Mouse (Mus musculus) heart, embryonic 13.5 days (tissue): ENCODE data around the gene Guca1b. TPM values are rescaled to one million over a fixed set of nuclear protein-coding genes. Genes with fewer than 3 reads are reported as not detected.

Experiments used
- ATAC-seq: fragments of 200-750 bp; cut with Nextera tagmentation; 2 replicates; pipeline ENCODE4 v1.8.0; 2017; ENCODE audit warnings: moderate TSS enrichment; ENCODE audit not compliant: insufficient number of reproducible peaks, low FRiP score, low TSS enrichment; ENCODE audit errors: extremely low read depth
- H3K27ac ChIP-seq: fragments of 300-500 bp; sonication (generic); replicated peaks from 2 replicates; pipeline ENCODE4 v1.5.1; 2015; ENCODE audit warnings: moderate library complexity, mild to moderate bottlenecking, inconsistent platforms
- H3K27me3 ChIP-seq: fragments of 300-500 bp; sonication (generic); replicated peaks from 2 replicates; pipeline ENCODE4 v1.6.1; 2015; ENCODE audit warnings: mild to moderate bottlenecking, inconsistent platforms
- H3K36me3 ChIP-seq: fragments of 300-500 bp; sonication (generic); 2 replicates; pipeline ENCODE4 v1.6.1; 2015; ENCODE audit warnings: mild to moderate bottlenecking, inconsistent platforms
- H3K4me1 ChIP-seq: fragments of 300-500 bp; sonication (generic); 2 replicates; pipeline ENCODE4 v1.6.1; 2015; ENCODE audit warnings: inconsistent platforms
- H3K4me2 ChIP-seq: fragments of 300-500 bp; sonication (generic); 2 replicates; pipeline ENCODE4 v1.6.1; 2015; ENCODE audit warnings: inconsistent platforms, mild to moderate bottlenecking, moderate library complexity
- H3K4me3 ChIP-seq: fragments of 300-500 bp; sonication (generic); 2 replicates; pipeline ENCODE4 v1.5.1; 2015; ENCODE audit warnings: moderate library complexity, mild to moderate bottlenecking, inconsistent platforms
- H3K9ac ChIP-seq: fragments of 300-500 bp; sonication (generic); 2 replicates; pipeline ENCODE4 v1.6.1; 2015; ENCODE audit warnings: inconsistent platforms, mild to moderate bottlenecking, moderate library complexity
- H3K9me3 ChIP-seq: fragments of 300-500 bp; sonication (generic); 2 replicates; pipeline ENCODE4 v1.6.1; 2016; ENCODE audit warnings: inconsistent platforms
- WGBS: fragments of 180-500 bp; shearing (Covaris S2); methylation state at CpG from one replicate; pipeline ENCODE4 v1.1.7; 2015; ENCODE audit warnings: mixed read lengths; 5-methylcytosine and 5-hydroxymethylcytosine counted together
- polyA plus RNA-seq: library from polyadenylated mRNA; unstranded; fragments of >200 nt; fragmentation: Nextera tagmentation; extraction: Ambion mirVana; gene quantifications from 2 replicates; pipeline ENCODE4 v1.2.1, GENCODE M21; 2015

The Guca1b gene
- polyA plus RNA-seq, result 1.2 and 1.4 TPM in 2 replicates

GRCm38 (mm10) chr17:47385145-47385544 lies at the start of gene Guca1b:
TSS of gene Guca1b (plus strand) at chr17:47385393.
- 33% methylated on average over 10 of the region's 10 CpGs for WGBS
- no peak for ATAC-seq
- Histone ChIP-seq H3K4me2 (no peak within 1 kb of the TSS), H3K27ac (no peak within 1 kb of the TSS), H3K4me1 (no peaks in the 10 kb centered on the region), H3K9me3 (0 out of 2 replicates have a peak, but pooled peaks cover 7% of the 10 kb centered on the region), H3K4me3 (no peak within 1 kb of the TSS), H3K27me3 (0 out of 2 replicates have a peak, but pooled peaks cover 4% of the 10 kb centered on the region), H3K36me3 (peaks cover 25% of the 10 kb centered on the region), H3K9ac (no peak within 1 kb of the TSS)

GRCm38 (mm10) chr17:47343121-47343520 lies 42.1 kb upstream of the Guca1b start:
- Histone ChIP-seq H3K27ac (no peak overlapping the region), H3K4me1 (no peaks in the 10 kb centered on the region), H3K9ac (no peak overlapping the region), H3K36me3 (peaks cover 98% of the 10 kb centered on the region), H3K4me3 (no peak overlapping the region), H3K27me3 (no peaks in the 10 kb centered on the region), H3K9me3 (peaks cover 12% of the 10 kb centered on the region), H3K4me2 (no peak overlapping the region)
- 81% methylated on average over 2 of the region's 2 CpGs for WGBS
- no peak for ATAC-seq

GRCm38 (mm10) chr17:47349721-47350319 lies 35.4 kb upstream of the Guca1b start:
- no peak for ATAC-seq
- 84% methylated on average over 3 of the region's 3 CpGs for WGBS

GRCm38 (mm10) chr17:47359964-47360363 lies 25.2 kb upstream of the Guca1b start:
- Histone ChIP-seq H3K36me3 (peaks cover 52% of the 10 kb centered on the region), H3K27me3 (no peaks in the 10 kb centered on the region), H3K9me3 (peaks cover 7% of the 10 kb centered on the region; the same call in 1 of the 2 replicates), H3K4me2 (no peak overlapping the region), H3K9ac (no peak overlapping the region), H3K4me1 (no peaks in the 10 kb centered on the region), H3K27ac (no peak overlapping the region), H3K4me3 (no peak overlapping the region)
- WGBS, result 48% methylated on average over 6 of the region's 6 CpGs
- ATAC-seq, result no peak

More at GRCm38 (mm10) chr17:47349721-47350319, 35.4 kb upstream of the Guca1b start:
- no peak overlapping the region for H3K9ac ChIP-seq
- no peaks in the 10 kb centered on the region for H3K4me1 ChIP-seq
- peaks cover 100% of the 10 kb centered on the region for H3K36me3 ChIP-seq
- H3K27ac ChIP-seq, result no peak overlapping the region
- H3K4me3 ChIP-seq, result no peak overlapping the region
- no peak overlapping the region for H3K4me2 ChIP-seq
- peaks cover 30% of the 10 kb centered on the region for H3K9me3 ChIP-seq
- H3K27me3 ChIP-seq, result no peaks in the 10 kb centered on the region

GRCm38 (mm10) chr17:47361343-47361742 lies 23.9 kb upstream of the Guca1b start:
- Histone ChIP-seq H3K4me1 (no peaks in the 10 kb centered on the region), H3K4me3 (no peak overlapping the region), H3K9me3 (no peaks in the 10 kb centered on the region), H3K27me3 (peaks cover 9% of the 10 kb centered on the region), H3K4me2 (no peak overlapping the region), H3K27ac (no peak overlapping the region), H3K9ac (no peak overlapping the region), H3K36me3 (peaks cover 38% of the 10 kb centered on the region)
- ATAC-seq, result no peak
- 68% methylated on average over 11 of the region's 11 CpGs for WGBS

GRCm38 (mm10) chr17:47368401-47369086 lies 16.6 kb upstream of the Guca1b start, which contains the start of gene Mrps10:
TSS of gene Mrps10 (plus strand) at chr17:47368887.
- Histone ChIP-seq H3K27ac (0 out of 2 replicates have a peak within 1 kb of the TSS, but pooled peaks have one; percentile 21), H3K4me2 (peak within 1 kb of the TSS; percentile 81), H3K9me3 (no peaks in the 10 kb centered on the region), H3K4me3 (peak within 1 kb of the TSS; percentile 85), H3K36me3 (peaks cover 15% of the 10 kb centered on the region), H3K27me3 (peaks cover 24% of the 10 kb centered on the region), H3K4me1 (peaks cover 13% of the 10 kb centered on the region), H3K9ac (peak within 1 kb of the TSS; percentile 87)
- no peak for ATAC-seq
- WGBS, result 4% methylated on average over 35 of the region's 35 CpGs

GRCm38 (mm10) chr17:47369087-47369443 lies 16.1 kb upstream of the Guca1b start:
- 0 out of 2 replicates have a peak overlapping the region, but pooled peaks have one; percentile 21 for H3K27ac ChIP-seq
- H3K4me2 ChIP-seq, result peak overlapping the region; percentile 81
- H3K36me3 ChIP-seq, result peaks cover 20% of the 10 kb centered on the region
- no peaks in the 10 kb centered on the region for H3K9me3 ChIP-seq
- H3K9ac ChIP-seq, result peak overlapping the region; percentile 87
- H3K27me3 ChIP-seq, result peaks cover 24% of the 10 kb centered on the region
- peaks cover 13% of the 10 kb centered on the region for H3K4me1 ChIP-seq
- 1% methylated on average over 20 of the region's 20 CpGs for WGBS
- H3K4me3 ChIP-seq, result peak overlapping the region; percentile 85
- no peak for ATAC-seq

- WGBS, result 10% methylated on average over 4 of the region's 4 CpGs
Observed at GRCm38 (mm10) chr17:47371451-47371850, 13.7 kb upstream of the Guca1b start.

GRCm38 (mm10) chr17:47373991-47374390 lies 11.2 kb upstream of the Guca1b start:
- peaks cover 13% of the 10 kb centered on the region for H3K4me1 ChIP-seq
- peaks cover 69% of the 10 kb centered on the region for H3K36me3 ChIP-seq
- no peak overlapping the region for H3K4me3 ChIP-seq
- ATAC-seq, result no peak
- no peaks in the 10 kb centered on the region for H3K9me3 ChIP-seq
- no peak overlapping the region for H3K27ac ChIP-seq
- 86% methylated on average over 6 of the region's 6 CpGs for WGBS
- no peak overlapping the region for H3K9ac ChIP-seq
- H3K4me2 ChIP-seq, result no peak overlapping the region
- H3K27me3 ChIP-seq, result no peaks in the 10 kb centered on the region

More at GRCm38 (mm10) chr17:47371451-47371850, 13.7 kb upstream of the Guca1b start:
- Histone ChIP-seq H3K27ac (no peak overlapping the region), H3K4me2 (no peak overlapping the region), H3K27me3 (peaks cover 14% of the 10 kb centered on the region), H3K36me3 (peaks cover 44% of the 10 kb centered on the region), H3K4me1 (peaks cover 13% of the 10 kb centered on the region), H3K9ac (no peak overlapping the region; the same call in 1 of the 2 replicates), H3K9me3 (no peaks in the 10 kb centered on the region), H3K4me3 (no peak overlapping the region)
- ATAC-seq, result no peak

GRCm38 (mm10) chr17:47376779-47377280 lies 8.4 kb upstream of the Guca1b start:
- WGBS, result 91% methylated on average over 6 of the region's 6 CpGs
- H3K4me3 ChIP-seq, result no peak overlapping the region
- H3K4me2 ChIP-seq, result no peak overlapping the region
- ATAC-seq, result no peak
- no peaks in the 10 kb centered on the region for H3K4me1 ChIP-seq
- no peaks in the 10 kb centered on the region for H3K9me3 ChIP-seq
- H3K36me3 ChIP-seq, result peaks cover 98% of the 10 kb centered on the region
- H3K27me3 ChIP-seq, result no peaks in the 10 kb centered on the region
- no peak overlapping the region for H3K27ac ChIP-seq
- H3K9ac ChIP-seq, result no peak overlapping the region

- H3K4me1 ChIP-seq, result no peaks in the 10 kb centered on the region
- no peaks in the 10 kb centered on the region for H3K9me3 ChIP-seq
- no peaks in the 10 kb centered on the region for H3K27me3 ChIP-seq
- ATAC-seq, result no peak
- H3K9ac ChIP-seq, result no peak overlapping the region
- H3K27ac ChIP-seq, result no peak overlapping the region
- H3K36me3 ChIP-seq, result peaks cover 89% of the 10 kb centered on the region
- H3K4me2 ChIP-seq, result no peak overlapping the region
- H3K4me3 ChIP-seq, result no peak overlapping the region
- 81% methylated on average over 15 of the region's 15 CpGs for WGBS
Observed at GRCm38 (mm10) chr17:47378133-47378532, 7.1 kb upstream of the Guca1b start.
